Mouse (Mus musculus) duodenum, adult 2 months (tissue): ENCODE data around the gene Slc35e2. TPM values are rescaled to one million over a fixed set of nuclear protein-coding genes. Genes with fewer than 3 reads are reported as not detected.

Experiments used
- polyA plus RNA-seq: library from polyadenylated mRNA; depleted of rRNA; stranded (reverse); fragments of >200 nt; gene quantifications from 2 replicates; pipeline ENCODE4 v1.2.3, GENCODE M21; 2012; ENCODE audit warnings: low replicate concordance; rRNA removed

Slc35e2 gene
- 16.8 and 17.8 TPM in 2 replicates for polyA plus RNA-seq

GRCm38 (mm10) chr4:155601091-155601996, at the start of gene Slc35e2:
TSS of gene Slc35e2 (plus strand) at chr4:155601416.

GRCm38 (mm10) chr4:155561661-155562442, 39.4 kb upstream of the Slc35e2 start, which contains the start of gene Nadk:
TSS of gene Nadk (plus strand) at chr4:155562378.

GRCm38 (mm10) chr4:155624338-155625291, 23.4 kb downstream of the Slc35e2 start, which contains the start of gene Cdk11b:
TSS of gene Cdk11b (plus strand) at chr4:155624854.

GRCm38 (mm10) chr4:155645308-155645707, 44.1 kb downstream of the Slc35e2 start, which contains the start of gene Gm10563:
TSS of gene Gm10563 (minus strand) at chr4:155645408.

GRCm38 (mm10) chr4:155653086-155653450, 51.9 kb downstream of the Slc35e2 start, which contains the start of gene Mmp23:
TSS of gene Mmp23 (minus strand) at chr4:155653384.

GRCm38 (mm10) chr4:155668689-155669597, 67.7 kb downstream of the Slc35e2 start, which contains the start of gene Mib2:
TSS of gene Mib2 (minus strand) at chr4:155669198.

Other genes starting within 250 kb of the Slc35e2 start
- gene Prkcz, start 240.1 kb upstream of the Slc35e2 start, polyA plus RNA-seq: 20.9 and 61.8 TPM in 2 replicates
- 0.34 and 1.2 TPM in 2 replicates for gene Gabrd, start 203.3 kb upstream of the Slc35e2 start, polyA plus RNA-seq
- 0.82 and 0.87 TPM in 2 replicates for gene Cfap74, start 192.2 kb upstream of the Slc35e2 start, polyA plus RNA-seq
- gene Tmem52, start 132.3 kb upstream of the Slc35e2 start, polyA plus RNA-seq: 1.1 and 2.4 TPM in 2 replicates
- 463 and 1,045 TPM in 2 replicates for gene Gnb1, start 110.1 kb upstream of the Slc35e2 start, polyA plus RNA-seq
- 106 and 132 TPM in 2 replicates for gene Nadk, start 39.0 kb upstream of the Slc35e2 start, polyA plus RNA-seq
- 28.5 and 44.9 TPM in 2 replicates for gene Cdk11b, start 23.4 kb downstream of the Slc35e2 start, polyA plus RNA-seq
- gene Gm10563, start 44.0 kb downstream of the Slc35e2 start, polyA plus RNA-seq: not detected in 2 replicates
- gene Mmp23, start 52.0 kb downstream of the Slc35e2 start, polyA plus RNA-seq: 23.1 and 28.4 TPM in 2 replicates
- 63.6 and 88.9 TPM in 2 replicates for gene Mib2, start 67.8 kb downstream of the Slc35e2 start, polyA plus RNA-seq
- gene Fndc10, start 92.9 kb downstream of the Slc35e2 start, polyA plus RNA-seq: 28.5 and 30.2 TPM in 2 replicates
- 124 and 138 TPM in 2 replicates for gene Ssu72, start 103.4 kb downstream of the Slc35e2 start, polyA plus RNA-seq
- gene Tmem240, start 133.4 kb downstream of the Slc35e2 start, polyA plus RNA-seq: 0.58 and 0.78 TPM in 2 replicates
- 102 and 109 TPM in 2 replicates for gene Atad3a, start 159.7 kb downstream of the Slc35e2 start, polyA plus RNA-seq
- gene Vwa1, start 173.3 kb downstream of the Slc35e2 start, polyA plus RNA-seq: 19.1 and 135 TPM in 2 replicates
- 3.1 and 6.1 TPM in 2 replicates for gene Tmem88b, start 184.5 kb downstream of the Slc35e2 start, polyA plus RNA-seq
- gene Ankrd65, start 189.0 kb downstream of the Slc35e2 start, polyA plus RNA-seq: not detected in 2 replicates
- gene Mrpl20, start 201.5 kb downstream of the Slc35e2 start, polyA plus RNA-seq: 32.6 and 49.9 TPM in 2 replicates
- gene Ccnl2, start 211.1 kb downstream of the Slc35e2 start, polyA plus RNA-seq: 23.8 and 25.3 TPM in 2 replicates
- 159 and 208 TPM in 2 replicates for gene Aurkaip1, start 229.9 kb downstream of the Slc35e2 start, polyA plus RNA-seq
- gene Mxra8, start 238.3 kb downstream of the Slc35e2 start, polyA plus RNA-seq: 69.2 and 97.5 TPM in 2 replicates
- gene Dvl1, start 246.0 kb downstream of the Slc35e2 start, polyA plus RNA-seq: 142 and 173 TPM in 2 replicates